Mouse (Mus musculus) cerebellum, postnatal 36 days (tissue): ENCODE measurements around the gene Olfr136.

Experiments used
- DNase-seq, 2 experiments: peaks; one replicate each; pipeline ENCODE4 v3.0.0; 2021 to 2022; ENCODE audit warnings: mixed read lengths in 2 of 2

Olfr136 gene

DNA sequence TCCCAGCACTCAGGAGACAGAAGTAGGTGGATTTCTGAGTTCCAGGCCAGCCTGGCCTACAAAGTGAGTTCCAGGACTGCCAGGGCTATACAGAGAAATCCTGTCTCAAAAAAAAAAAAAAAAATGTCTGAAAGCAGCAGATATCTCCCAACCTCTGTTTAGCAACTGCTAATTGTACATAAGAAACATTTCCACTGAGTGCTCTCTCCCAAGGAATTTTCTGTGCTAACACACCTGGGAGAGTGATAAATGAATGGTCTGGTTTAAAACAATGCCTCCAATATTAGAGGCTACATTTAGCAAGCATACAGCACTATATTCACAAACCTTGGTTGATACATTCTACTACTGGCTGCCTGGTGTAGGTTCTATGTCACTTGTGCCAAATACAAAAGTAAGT, at the start of gene Olfr136:
Gene Olfr136 (plus strand): TSS at position 301 of the 400 bp plus-strand sequence.
- no peak for DNase-seq

DNA sequence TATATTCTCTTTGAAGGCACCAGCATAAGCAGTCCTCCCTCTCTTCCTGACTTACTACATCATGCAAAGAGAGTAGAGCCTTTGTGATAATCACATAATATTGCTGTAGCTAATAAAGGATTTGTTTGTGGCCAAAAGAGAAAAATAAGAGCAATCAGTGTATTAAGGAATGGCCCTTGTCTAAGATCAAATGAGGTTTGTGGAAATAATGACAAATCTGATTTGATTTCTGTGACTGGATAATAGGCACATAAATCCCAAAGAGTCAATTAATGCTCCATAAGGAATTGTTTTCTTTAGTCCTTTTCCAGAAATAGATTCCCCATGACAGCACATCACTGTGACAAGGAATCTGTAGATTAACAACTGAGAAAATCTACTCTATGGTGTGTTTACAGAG, 22.2 kb upstream of the Olfr136 start, which contains the start of gene Olfr137:
Gene Olfr137 (minus strand): TSS at position 101 of the 400 bp plus-strand sequence.
- no peak for DNase-seq
